Comparison of ENCODE assay signal across 8 mouse cellular contexts in genomic region chr17:57031661-57032420, GRCm38 (mm10). TPM values are rescaled to one million over a fixed set of nuclear protein-coding genes. Genes with fewer than 3 reads are reported as not detected.
DNase-seq lines count a peak whose midpoint lies in the region; ATAC-seq lines count a peak whose summit lies in the region.

No protein-coding gene starts in this region.

- DNase-seq in adrenal gland, adult (ENCODE audit: inconsistent age in 2 of 2, low spot score in 1 of 2), result peak; percentile 100
- DNase-seq in embryo, embryonic 10 days (ENCODE audit: low spot score), result peak; percentile 100
- peak; percentile 93 for DNase-seq in gastrocnemius, postnatal 10 days
- DNase-seq in induced T-regulatory cell, adult 2 months (ENCODE audit: low read depth), result peak; percentile 100
- DNase-seq in left cerebral cortex, adult 9 months (ENCODE audit: low spot score in 2 of 2), result peak; percentile 100
- peak; percentile 98 for DNase-seq in right cerebral cortex, postnatal 14 days
- peak; percentile 100 for DNase-seq in yolk sac, embryonic 10.5 days (ENCODE audit: low spot score)

- peak; percentile 77 for ATAC-seq in megakaryocyte progenitor cell, adult 5-6 weeks (replicated peaks; ENCODE audit: poor library complexity)

RNA-seq across cellular contexts. Expression of gene Khsrp, which starts 0.5 kb away (rescaled TPM):
- total RNA-seq in gastrocnemius, postnatal 10 days (2021), result 10 to 100 TPM; 47.0 to 57.4 TPM
- 99.5 and 107 TPM in 2 replicates for total RNA-seq in megakaryocyte progenitor cell, adult 5-6 weeks (2015)
- total RNA-seq in megakaryocyte progenitor cell, adult 5-6 weeks (2017), result 68.5 and 89.2 TPM in 2 replicates

RNA-seq across cellular contexts. Expression of gene Slc25a41, which starts 9.6 kb away (rescaled TPM):
- total RNA-seq in gastrocnemius, postnatal 10 days (2021), result not detected
- not detected in 2 replicates for total RNA-seq in megakaryocyte progenitor cell, adult 5-6 weeks (2015)
- total RNA-seq in megakaryocyte progenitor cell, adult 5-6 weeks (2017), result not detected in 2 replicates

RNA-seq across cellular contexts. Expression of gene Gm17949, which starts 20.6 kb away (rescaled TPM):
- not detected for total RNA-seq in gastrocnemius, postnatal 10 days (2021)
- total RNA-seq in megakaryocyte progenitor cell, adult 5-6 weeks (2015), result not detected in 2 replicates
- total RNA-seq in megakaryocyte progenitor cell, adult 5-6 weeks (2017), result not detected in 2 replicates

RNA-seq across cellular contexts. Expression of gene Gtf2f1, which starts 20.8 kb away (rescaled TPM):
- 10 to 100 TPM; 24.3 to 28.0 TPM for total RNA-seq in gastrocnemius, postnatal 10 days (2021)
- total RNA-seq in megakaryocyte progenitor cell, adult 5-6 weeks (2015), result 52.8 and 61.1 TPM in 2 replicates
- 120 and 142 TPM in 2 replicates for total RNA-seq in megakaryocyte progenitor cell, adult 5-6 weeks (2017)

RNA-seq across cellular contexts. Expression of gene Crb3, which starts 27.1 kb away (rescaled TPM):
- total RNA-seq in gastrocnemius, postnatal 10 days (2021), result under 1 TPM; 0.54 to 0.81 TPM
- not detected in 2 replicates for total RNA-seq in megakaryocyte progenitor cell, adult 5-6 weeks (2015)
- not detected in 2 replicates for total RNA-seq in megakaryocyte progenitor cell, adult 5-6 weeks (2017)

Comparison
In these comparisons a context has a peak if more than half of its experiments do, and no peak if none do; other contexts are left out.
1. Peak in every context shown above with its lines: DNase-seq and ATAC-seq.